Mouse (Mus musculus): ENCODE data around the gene Zdhhc7. TPM values are rescaled to one million over a fixed set of nuclear protein-coding genes. Genes with fewer than 3 reads are reported as not detected.

Gene Zdhhc7
- polyA plus RNA-seq, 1 experiment from 2014 or later, result 28.9 TPM

GRCm38 (mm10) chr8:120109149-120109548, 7.9 kb upstream of the Zdhhc7 start:
- H3K4me1 ChIP-seq (replicated peaks; ENCODE audit: control insufficient read depth, insufficient read depth, low read length), result peaks cover 6% of the 10 kb centered on the region
- H3K9ac ChIP-seq (replicated peaks; ENCODE audit: low read depth, low read length), result no peak overlapping the region
- 72% methylated on average over 3 of the region's 3 CpGs for WGBS
- no peak overlapping the region for H3K27ac ChIP-seq (ENCODE audit: low read length)
- H3K27me3 ChIP-seq (replicated peaks; ENCODE audit: control insufficient read depth, insufficient read depth, low read length), result no peaks in the 10 kb centered on the region
- no peak for ATAC-seq
- no peak overlapping the region for H3K4me3 ChIP-seq (replicated peaks; ENCODE audit: low read length)
- no peaks in the 10 kb centered on the region for H3K36me3 ChIP-seq (ENCODE audit: control insufficient read depth, insufficient read depth)
- H3K4me2 ChIP-seq (ENCODE audit: low read length), result no peak overlapping the region
- H3K9me3 ChIP-seq (ENCODE audit: control insufficient read depth, low read length), result no peaks in the 10 kb centered on the region

DNA sequence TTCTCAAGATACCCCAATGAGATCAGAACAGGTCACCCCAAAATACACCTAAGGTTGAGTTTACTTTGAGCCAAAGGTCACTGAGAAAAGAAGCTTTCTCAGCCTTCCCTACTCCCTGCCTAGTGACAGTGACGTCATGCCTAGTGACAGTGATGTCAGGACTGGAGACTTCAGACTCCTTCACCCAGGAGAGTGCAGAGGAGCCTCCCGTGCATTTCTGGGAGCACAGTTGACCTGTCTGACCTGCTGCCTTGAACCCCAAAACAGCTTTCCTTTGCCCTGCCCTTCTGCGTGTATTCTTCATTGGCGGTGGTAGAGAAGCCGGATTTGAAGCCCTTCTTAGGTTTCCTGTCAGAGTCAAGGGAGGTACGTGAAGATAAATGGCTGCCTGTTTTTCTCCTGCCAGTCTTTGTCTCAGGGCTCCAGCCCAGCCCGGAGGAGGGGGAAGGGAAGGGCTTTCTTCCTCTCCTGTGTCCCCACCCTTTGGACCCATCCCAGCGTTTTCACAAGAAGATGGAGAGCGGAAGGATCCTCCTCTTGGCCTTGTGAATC, 3.5 kb upstream of the Zdhhc7 start:
- WGBS, result 66% methylated on average over 9 of the region's 9 CpGs
- H3K36me3 ChIP-seq (ENCODE audit: control insufficient read depth, insufficient read depth), result no peaks in the 10 kb centered on the region
- ATAC-seq, result no peak

DNA sequence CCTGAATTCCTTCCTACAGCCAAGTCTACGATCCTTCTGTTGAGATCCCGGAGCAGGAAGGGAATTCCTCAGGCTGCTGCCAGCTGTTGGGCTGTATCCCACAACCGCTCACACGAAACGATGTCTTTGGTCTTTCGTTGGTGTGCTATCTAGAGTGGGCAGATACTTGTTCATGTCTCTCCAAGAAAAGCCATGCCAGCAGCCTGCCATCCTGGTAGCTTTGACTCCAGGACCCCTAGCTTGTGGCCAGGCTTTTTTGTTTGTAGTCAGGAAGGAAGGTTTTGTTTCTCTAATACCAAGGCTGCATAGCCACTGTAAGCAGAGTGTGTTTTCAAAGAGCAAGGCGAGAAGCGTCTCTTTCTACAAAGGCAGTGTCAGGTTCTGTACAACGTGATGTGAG, 2.6 kb upstream of the Zdhhc7 start:
- H3K9me3 ChIP-seq (ENCODE audit: control insufficient read depth, low read length), result no peaks in the 10 kb centered on the region
- H3K27me3 ChIP-seq (replicated peaks; ENCODE audit: control insufficient read depth, insufficient read depth, low read length), result no peaks in the 10 kb centered on the region
- no peak for ATAC-seq
- H3K4me1 ChIP-seq (replicated peaks; ENCODE audit: control insufficient read depth, insufficient read depth, low read length), result peaks cover 31% of the 10 kb centered on the region
- H3K36me3 ChIP-seq (ENCODE audit: control insufficient read depth, insufficient read depth), result no peaks in the 10 kb centered on the region
- no peak overlapping the region for H3K4me3 ChIP-seq (replicated peaks; ENCODE audit: low read length)
- no peak overlapping the region for H3K9ac ChIP-seq (replicated peaks; ENCODE audit: low read depth, low read length)
- no peak overlapping the region for H3K4me2 ChIP-seq (ENCODE audit: low read length)
- 92% methylated on average over 9 of the region's 9 CpGs for WGBS
- no peak overlapping the region for H3K27ac ChIP-seq (ENCODE audit: low read length)

More for the DNA sequence above, 3.5 kb upstream of the Zdhhc7 start:
- H3K27me3 ChIP-seq (replicated peaks; ENCODE audit: control insufficient read depth, insufficient read depth, low read length), result no peaks in the 10 kb centered on the region
- H3K9ac ChIP-seq (replicated peaks; ENCODE audit: low read depth, low read length), result no peak overlapping the region
- H3K4me3 ChIP-seq (replicated peaks; ENCODE audit: low read length), result no peak overlapping the region
- no peaks in the 10 kb centered on the region for H3K9me3 ChIP-seq (ENCODE audit: control insufficient read depth, low read length)
- H3K4me2 ChIP-seq (ENCODE audit: low read length), result no peak overlapping the region
- no peak overlapping the region for H3K27ac ChIP-seq (ENCODE audit: low read length)
- peaks cover 26% of the 10 kb centered on the region for H3K4me1 ChIP-seq (replicated peaks; ENCODE audit: control insufficient read depth, insufficient read depth, low read length)

DNA sequence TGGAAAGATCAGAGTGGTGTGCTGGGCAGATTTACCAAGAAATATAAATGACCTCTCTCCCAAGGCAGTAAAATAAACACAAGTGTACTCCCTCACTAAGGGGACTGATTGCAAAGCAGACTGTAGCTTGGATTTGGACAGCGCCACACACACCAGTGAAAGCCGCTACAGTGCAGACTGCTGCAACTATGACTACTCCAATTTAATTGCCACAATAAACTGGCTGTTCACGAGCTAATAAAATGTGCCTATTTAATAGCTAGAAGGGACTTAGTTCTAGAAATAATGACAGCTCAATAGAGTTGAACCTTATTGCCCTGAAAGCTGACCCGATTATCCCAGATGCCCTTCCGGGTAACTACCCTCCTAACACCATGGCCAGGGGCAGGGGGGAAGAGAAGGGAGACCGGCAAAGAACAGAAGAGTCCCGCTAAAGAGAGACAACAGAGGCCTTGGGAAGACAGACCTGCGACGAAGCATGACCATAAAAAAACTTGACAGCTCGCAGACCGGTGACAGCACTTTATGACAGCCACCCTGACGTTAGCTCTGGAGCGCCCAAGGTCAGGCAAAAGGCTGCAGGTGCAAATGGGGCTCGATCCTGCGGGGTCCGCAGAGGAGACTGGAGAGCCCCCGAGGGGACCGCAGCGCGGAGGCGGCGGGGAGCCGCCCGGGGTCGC, 754 bp downstream of the Zdhhc7 start:
- Histone ChIP-seq H3K27ac (ENCODE audit: low read length) (peak overlapping the region; percentile 93), H3K4me1 (replicated peaks; ENCODE audit: control insufficient read depth, insufficient read depth, low read length) (peaks cover 31% of the 10 kb centered on the region), H3K9me3 (ENCODE audit: control insufficient read depth, low read length) (no peaks in the 10 kb centered on the region), H3K36me3 (ENCODE audit: control insufficient read depth, insufficient read depth) (no peaks in the 10 kb centered on the region), H3K9ac (replicated peaks; ENCODE audit: low read depth, low read length) (peak overlapping the region; percentile 87), H3K4me3 (replicated peaks; ENCODE audit: low read length) (peak overlapping the region; percentile 83), H3K27me3 (replicated peaks; ENCODE audit: control insufficient read depth, insufficient read depth, low read length) (no peaks in the 10 kb centered on the region), H3K4me2 (ENCODE audit: low read length) (peak overlapping the region; percentile 86)
- ATAC-seq, result no peak
- WGBS, result 5% methylated on average over 25 of the region's 25 CpGs

DNA sequence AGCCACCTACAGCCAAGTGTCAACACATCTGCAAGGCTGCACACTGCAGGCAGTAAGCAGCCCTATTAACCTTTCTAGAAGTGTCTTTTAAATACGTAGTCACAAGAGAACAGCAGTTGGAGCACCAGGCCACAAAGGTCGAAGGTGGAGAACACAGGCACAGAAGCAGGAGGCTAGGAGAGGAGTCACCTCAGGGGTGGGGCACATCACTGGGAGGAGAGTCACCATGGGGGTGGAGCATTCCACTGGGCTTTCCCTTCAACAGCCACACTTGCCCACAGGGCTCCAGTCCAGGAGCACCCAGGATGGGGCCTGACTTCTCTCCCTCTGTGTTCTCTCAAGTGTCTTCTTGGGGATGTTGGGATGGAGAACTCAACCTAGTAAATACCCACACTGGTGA, 4.8 kb downstream of the Zdhhc7 start:
- Histone ChIP-seq H3K4me1 (replicated peaks; ENCODE audit: control insufficient read depth, insufficient read depth, low read length) (peaks cover 15% of the 10 kb centered on the region), H3K9ac (replicated peaks; ENCODE audit: low read depth, low read length) (no peak overlapping the region), H3K9me3 (ENCODE audit: control insufficient read depth, low read length) (no peaks in the 10 kb centered on the region), H3K4me2 (ENCODE audit: low read length) (no peak overlapping the region), H3K36me3 (ENCODE audit: control insufficient read depth, insufficient read depth) (peaks cover 8% of the 10 kb centered on the region), H3K27ac (ENCODE audit: low read length) (no peak overlapping the region), H3K4me3 (replicated peaks; ENCODE audit: low read length) (no peak overlapping the region), H3K27me3 (replicated peaks; ENCODE audit: control insufficient read depth, insufficient read depth, low read length) (no peaks in the 10 kb centered on the region)
- no peak for ATAC-seq
- WGBS, result 80% methylated on average over 2 of the region's 2 CpGs

- Histone ChIP-seq H3K4me3 (replicated peaks; ENCODE audit: low read length) (no peak overlapping the region), H3K4me2 (ENCODE audit: low read length) (no peak overlapping the region), H3K4me1 (replicated peaks; ENCODE audit: control insufficient read depth, insufficient read depth, low read length) (peaks cover 6% of the 10 kb centered on the region), H3K27ac (ENCODE audit: low read length) (no peak overlapping the region), H3K36me3 (ENCODE audit: control insufficient read depth, insufficient read depth) (peaks cover 9% of the 10 kb centered on the region), H3K27me3 (replicated peaks; ENCODE audit: control insufficient read depth, insufficient read depth, low read length) (no peaks in the 10 kb centered on the region), H3K9ac (replicated peaks; ENCODE audit: low read depth, low read length) (no peak overlapping the region), H3K9me3 (ENCODE audit: control insufficient read depth, low read length) (no peaks in the 10 kb centered on the region)
- 92% methylated on average over 10 of the region's 10 CpGs for WGBS
- ATAC-seq, result no peak
These were observed 6.5 kb downstream of the Zdhhc7 start for GRCm38 (mm10) chr8:120094801-120095200.

DNA sequence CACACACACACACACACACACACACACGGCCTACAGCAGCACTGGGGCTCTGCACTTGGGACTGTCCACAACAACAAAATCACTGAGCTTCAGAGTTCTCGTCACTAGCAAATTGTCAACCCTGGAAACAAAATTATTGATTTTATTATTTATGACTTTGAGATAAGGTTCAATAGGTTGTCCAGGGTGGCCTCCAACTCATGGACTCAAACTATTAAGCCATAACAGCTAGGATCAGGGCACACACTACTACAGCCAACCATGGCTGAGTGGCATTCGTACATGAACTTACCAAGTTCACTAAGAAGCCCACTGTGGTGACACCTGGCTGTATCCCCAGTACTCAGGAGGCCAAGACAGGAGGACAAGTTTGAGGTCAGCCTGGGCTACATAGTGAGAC, 8.2 kb downstream of the Zdhhc7 start:
- no peak for ATAC-seq
- no peak overlapping the region for H3K4me2 ChIP-seq (ENCODE audit: low read length)
- H3K4me3 ChIP-seq (replicated peaks; ENCODE audit: low read length), result no peak overlapping the region
- no peaks in the 10 kb centered on the region for H3K4me1 ChIP-seq (replicated peaks; ENCODE audit: control insufficient read depth, insufficient read depth, low read length)
- peaks cover 11% of the 10 kb centered on the region for H3K36me3 ChIP-seq (ENCODE audit: control insufficient read depth, insufficient read depth)
- no peak overlapping the region for H3K27ac ChIP-seq (ENCODE audit: low read length)
- no peak overlapping the region for H3K9ac ChIP-seq (replicated peaks; ENCODE audit: low read depth, low read length)
- no peaks in the 10 kb centered on the region for H3K9me3 ChIP-seq (ENCODE audit: control insufficient read depth, low read length)
- no peaks in the 10 kb centered on the region for H3K27me3 ChIP-seq (replicated peaks; ENCODE audit: control insufficient read depth, insufficient read depth, low read length)
- 99% methylated on average over 3 of the region's 3 CpGs for WGBS

- no peak for ATAC-seq
- H3K36me3 ChIP-seq (ENCODE audit: control insufficient read depth, insufficient read depth), result peaks cover 27% of the 10 kb centered on the region
These were observed 10.2 kb downstream of the Zdhhc7 start for GRCm38 (mm10) chr8:120091032-120091431.

DNA sequence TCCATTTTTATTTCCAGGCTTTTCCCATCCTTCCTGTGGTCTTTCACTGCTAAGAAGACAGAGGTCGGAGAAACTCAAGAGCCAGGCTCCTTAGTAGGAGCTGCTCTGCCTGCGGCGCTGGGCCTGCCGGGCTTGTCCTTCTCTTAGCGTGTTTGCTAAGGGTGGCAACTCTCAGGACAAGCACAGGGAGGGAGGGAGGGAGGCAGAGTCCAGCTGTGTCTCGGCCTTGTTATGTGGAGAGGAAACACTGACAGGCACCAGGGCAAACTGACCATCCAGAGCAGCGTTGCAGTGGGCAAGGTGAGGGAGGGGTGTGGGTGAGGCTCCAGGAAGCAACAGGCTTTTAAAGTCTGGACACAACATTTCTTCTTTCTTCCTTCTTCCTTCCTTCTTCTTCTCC, 11.8 kb downstream of the Zdhhc7 start:
- Histone ChIP-seq H3K9ac (replicated peaks; ENCODE audit: low read depth, low read length) (no peak overlapping the region), H3K4me1 (replicated peaks; ENCODE audit: control insufficient read depth, insufficient read depth, low read length) (no peaks in the 10 kb centered on the region), H3K27ac (ENCODE audit: low read length) (no peak overlapping the region), H3K4me2 (ENCODE audit: low read length) (no peak overlapping the region), H3K27me3 (replicated peaks; ENCODE audit: control insufficient read depth, insufficient read depth, low read length) (no peaks in the 10 kb centered on the region), H3K9me3 (ENCODE audit: control insufficient read depth, low read length) (no peaks in the 10 kb centered on the region), H3K4me3 (replicated peaks; ENCODE audit: low read length) (no peak overlapping the region), H3K36me3 (ENCODE audit: control insufficient read depth, insufficient read depth) (peaks cover 34% of the 10 kb centered on the region)
- 77% methylated on average over 7 of the region's 7 CpGs for WGBS
- no peak for ATAC-seq

More at GRCm38 (mm10) chr8:120091032-120091431, 10.2 kb downstream of the Zdhhc7 start:
- no peak overlapping the region for H3K27ac ChIP-seq (ENCODE audit: low read length)
- no peaks in the 10 kb centered on the region for H3K4me1 ChIP-seq (replicated peaks; ENCODE audit: control insufficient read depth, insufficient read depth, low read length)
- no peaks in the 10 kb centered on the region for H3K9me3 ChIP-seq (ENCODE audit: control insufficient read depth, low read length)
- no peak overlapping the region for H3K4me2 ChIP-seq (ENCODE audit: low read length)
- H3K9ac ChIP-seq (replicated peaks; ENCODE audit: low read depth, low read length), result no peak overlapping the region
- WGBS, result 95% methylated on average over 3 of the region's 3 CpGs
- H3K27me3 ChIP-seq (replicated peaks; ENCODE audit: control insufficient read depth, insufficient read depth, low read length), result no peaks in the 10 kb centered on the region
- H3K4me3 ChIP-seq (replicated peaks; ENCODE audit: low read length), result no peak overlapping the region
